Mouse (Mus musculus) forebrain, postnatal 0 days (tissue): ENCODE measurements at regions not wholly inside any gene's neighbourhood (a gene's known extent, or its start where the extent isn't known, plus 50 kb on each side); places are given as distances from the start of the nearest gene placed in this dataset.

Source experiments
- ATAC-seq: fragments of 200-750 bp; cut with Nextera tagmentation; 2 replicates; pipeline ENCODE4 v1.8.0; 2017; ENCODE audit warnings: mild to moderate bottlenecking, moderate library complexity
- DNase-seq: peaks from one replicate; pipeline ENCODE4 v3.0.0-alpha.2; 2015
- H3K27ac ChIP-seq: fragments of 300-500 bp; sonication (generic); 2 replicates; pipeline ENCODE4 v1.5.1; 2014; ENCODE audit warnings: low read depth, mild to moderate bottlenecking, antibody characterized with exemption, low read length, moderate library complexity, mixed read lengths
- H3K27me3 ChIP-seq: fragments of 300-500 bp; sonication (generic); 2 replicates; pipeline ENCODE4 v1.6.1; 2014; ENCODE audit warnings: mild to moderate bottlenecking, low read length, mixed read lengths; ENCODE audit not compliant: insufficient read depth
- H3K36me3 ChIP-seq: fragments of 300-500 bp; sonication (generic); 2 replicates; pipeline ENCODE4 v1.6.1; 2014; ENCODE audit warnings: mild to moderate bottlenecking, moderate library complexity; ENCODE audit not compliant: insufficient read depth
- H3K4me1 ChIP-seq: fragments of 300-500 bp; sonication (generic); 2 replicates; pipeline ENCODE4 v1.6.1; 2014; ENCODE audit warnings: antibody characterized with exemption; ENCODE audit not compliant: insufficient read depth
- H3K4me2 ChIP-seq: fragments of 300-500 bp; sonication (generic); 2 replicates; pipeline ENCODE4 v1.6.1; 2014; ENCODE audit warnings: low read depth, mild to moderate bottlenecking, moderate library complexity
- H3K4me3 ChIP-seq: fragments of 300-500 bp; sonication (generic); 2 replicates; pipeline ENCODE4 v1.5.1; 2014; ENCODE audit warnings: low read depth, low read length, mixed read lengths
- H3K9ac ChIP-seq: fragments of 300-500 bp; sonication (generic); 2 replicates; pipeline ENCODE4 v1.6.1; 2014; ENCODE audit warnings: mild to moderate bottlenecking
- H3K9me3 ChIP-seq: fragments of 300-500 bp; sonication (generic); 2 replicates; pipeline ENCODE4 v1.6.1; 2016; ENCODE audit warnings: low read length
- CTCF ChIP-seq: sonication (generic); IDR thresholded peaks from 2 replicates; pipeline ENCODE4 v1.5.1; 2016; ENCODE audit warnings: antibody characterized with exemption, control low read depth, low read depth
- WGBS: fragments of 180-500 bp; shearing (Covaris S2); extraction: QIAGEN DNeasy Blood & Tissue Kit; methylation state at CpG from one replicate; pipeline ENCODE4 v1.1.7; 2014; 5-methylcytosine and 5-hydroxymethylcytosine counted together

GRCm38 (mm10) chr4:78666326-78666725 lies 454.6 kb upstream of the Ptprd start:
- Histone ChIP-seq H3K4me3 (no peak overlapping the region), H3K9me3 (no peaks in the 10 kb centered on the region), H3K27me3 (no peaks in the 10 kb centered on the region), H3K4me2 (no peak overlapping the region), H3K4me1 (no peaks in the 10 kb centered on the region), H3K36me3 (no peaks in the 10 kb centered on the region), H3K9ac (no peak overlapping the region), H3K27ac (no peak overlapping the region; the same call in 1 of the 2 replicates)
- DNase-seq (peak; percentile 68), ATAC-seq (peak; percentile 90)
- TF ChIP-seq CTCF = no peak
- 50% methylated on average over 1 of the region's 1 CpGs for WGBS

GRCm38 (mm10) chr4:78642773-78643172 lies 431.0 kb upstream of the Ptprd start:
- Histone ChIP-seq H3K36me3 (no peaks in the 10 kb centered on the region), H3K4me1 (no peaks in the 10 kb centered on the region), H3K27me3 (no peaks in the 10 kb centered on the region), H3K4me2 (no peak overlapping the region), H3K27ac (no peak overlapping the region), H3K9ac (no peak overlapping the region), H3K9me3 (no peaks in the 10 kb centered on the region), H3K4me3 (no peak overlapping the region)
- TF ChIP-seq CTCF = no peak
- ATAC-seq = no peak
- WGBS = 85% methylated on average over 1 of the region's 1 CpGs
- DNase-seq = no peak

GRCm38 (mm10) chr4:78606461-78606830 lies 394.7 kb upstream of the Ptprd start:
- H3K4me2 ChIP-seq = peak overlapping the region; percentile 51
- DNase-seq (peak; percentile 52), ATAC-seq (peak; percentile 86)
- no peaks in the 10 kb centered on the region for H3K4me1 ChIP-seq
- 22% methylated on average over 18 of the region's 18 CpGs for WGBS
- H3K27me3 ChIP-seq = no peaks in the 10 kb centered on the region
- H3K4me3 ChIP-seq = peak overlapping the region; percentile 31
- no peaks in the 10 kb centered on the region for H3K9me3 ChIP-seq
- no peak for TF ChIP-seq CTCF
- H3K9ac ChIP-seq = peak overlapping the region; percentile 39
- no peaks in the 10 kb centered on the region for H3K36me3 ChIP-seq
- peak overlapping the region; percentile 50; the same call in 1 of the 2 replicates for H3K27ac ChIP-seq

- no peak for TF ChIP-seq CTCF
- Histone ChIP-seq H3K9ac (peak overlapping the region; percentile 39), H3K4me2 (peak overlapping the region; percentile 51), H3K27ac (peak overlapping the region; percentile 50; the same call in 1 of the 2 replicates), H3K4me1 (no peaks in the 10 kb centered on the region), H3K36me3 (no peaks in the 10 kb centered on the region), H3K27me3 (no peaks in the 10 kb centered on the region), H3K4me3 (peak overlapping the region; percentile 31), H3K9me3 (no peaks in the 10 kb centered on the region)
- no peak for DNase-seq
- 81% methylated on average over 4 of the region's 4 CpGs for WGBS
- ATAC-seq = peak; percentile 20
Observed at GRCm38 (mm10) chr4:78605763-78606460, 394.2 kb upstream of the Ptprd start.

- Histone ChIP-seq H3K36me3 (no peaks in the 10 kb centered on the region), H3K4me2 (no peak overlapping the region), H3K4me3 (no peak overlapping the region), H3K27me3 (no peaks in the 10 kb centered on the region), H3K9ac (no peak overlapping the region), H3K27ac (no peak overlapping the region), H3K9me3 (no peaks in the 10 kb centered on the region), H3K4me1 (no peaks in the 10 kb centered on the region)
- peak; percentile 63; the same call in 1 of the 2 replicates for ATAC-seq
- TF ChIP-seq CTCF = no peak
- peak; percentile 39 for DNase-seq
- 56% methylated on average over 2 of the region's 2 CpGs for WGBS
Observed at GRCm38 (mm10) chr4:78581590-78581989, 369.8 kb upstream of the Ptprd start.

- no peak for TF ChIP-seq CTCF
- Histone ChIP-seq H3K4me2 (no peak overlapping the region), H3K27me3 (no peaks in the 10 kb centered on the region), H3K36me3 (no peaks in the 10 kb centered on the region), H3K4me3 (no peak overlapping the region), H3K9me3 (no peaks in the 10 kb centered on the region), H3K9ac (no peak overlapping the region), H3K27ac (no peak overlapping the region), H3K4me1 (no peaks in the 10 kb centered on the region)
- DNase-seq = no peak
- WGBS = 63% methylated on average over 2 of the region's 2 CpGs
- no peak for ATAC-seq
Observed at GRCm38 (mm10) chr4:78565356-78565755, 353.6 kb upstream of the Ptprd start.
